Mouse (Mus musculus) bone marrow macrophage, adult 2 months (primary cell): Measurements from ENCODE around the gene Wwp2. TPM values are rescaled to one million over a fixed set of nuclear protein-coding genes. Genes with fewer than 3 reads are reported as not detected.
A peak's percentile ranks its signal among the peaks of the same experiment; 100 is the strongest.

Source experiments
- H3K27ac ChIP-seq: 2 replicates; pipeline ENCODE4 v1.5.1; 2012; ENCODE audit warnings: low read depth, low read length; ENCODE audit not compliant: insufficient read depth
- H3K4me1 ChIP-seq: 2 replicates; pipeline ENCODE4 v1.6.1; 2012; ENCODE audit warnings: low read length; ENCODE audit not compliant: control insufficient read depth, insufficient read depth
- H3K4me3 ChIP-seq: 2 replicates; pipeline ENCODE4 v1.5.1; 2012; ENCODE audit warnings: mild to moderate bottlenecking, low read length, moderate library complexity; ENCODE audit not compliant: insufficient read depth
- CTCF ChIP-seq: IDR thresholded peaks from 2 replicates; pipeline ENCODE4 v1.5.1; 2012; ENCODE audit warnings: low read depth, mild to moderate bottlenecking, low read length, moderate library complexity
- POLR2A ChIP-seq: IDR thresholded peaks from 2 replicates; pipeline ENCODE4 v1.6.1; 2012; ENCODE audit warnings: mild to moderate bottlenecking, low read depth, low read length, borderline replicate concordance
- polyA plus RNA-seq: library from polyadenylated mRNA; stranded (reverse); fragments of >200 nt; gene quantifications from 2 replicates; pipeline ENCODE4 v1.2.4, GENCODE M21; 2012; ENCODE audit not compliant: missing spikeins, insufficient read depth, insufficient read length

Gene Wwp2
- polyA plus RNA-seq, 1 experiment, result 68.1 TPM

GRCm38 (mm10) chr8:107430821-107431220 lies 5.3 kb upstream of the Wwp2 start:
- Histone ChIP-seq H3K4me1 (peaks cover 2% of the 10 kb centered on the region; the same call in 1 of the 2 replicates), H3K4me3 (no peak overlapping the region), H3K27ac (no peak overlapping the region)
- TF ChIP-seq CTCF (no peak), POLR2A (no peak)

- Histone ChIP-seq H3K4me3 (peak overlapping the region; percentile 73), H3K4me1 (peaks cover 19% of the 10 kb centered on the region), H3K27ac (no peak overlapping the region)
- TF ChIP-seq CTCF, result no peak
- TF ChIP-seq POLR2A, result no peak
Observed at GRCm38 (mm10) chr8:107435421-107435961, 674 bp upstream of the Wwp2 start.

- H3K4me1 ChIP-seq, result peaks cover 19% of the 10 kb centered on the region
- peak overlapping the region; percentile 94 for H3K4me3 ChIP-seq
- TF ChIP-seq CTCF (no peak), POLR2A (no peak)
- peak overlapping the region; percentile 56 for H3K27ac ChIP-seq
Observed at GRCm38 (mm10) chr8:107436841-107437421, 766 bp downstream of the Wwp2 start.

GRCm38 (mm10) chr8:107437711-107438110 lies 1.5 kb downstream of the Wwp2 start:
- Histone ChIP-seq H3K27ac (no peak overlapping the region), H3K4me3 (no peak overlapping the region), H3K4me1 (peaks cover 19% of the 10 kb centered on the region)
- TF ChIP-seq POLR2A (no peak), CTCF (no peak)

GRCm38 (mm10) chr8:107439880-107440625 lies 3.9 kb downstream of the Wwp2 start:
- no peak overlapping the region for H3K4me3 ChIP-seq
- peaks cover 24% of the 10 kb centered on the region for H3K4me1 ChIP-seq
- H3K27ac ChIP-seq, result no peak overlapping the region
- no peak for TF ChIP-seq POLR2A
- TF ChIP-seq CTCF, result no peak

- TF ChIP-seq POLR2A (no peak), CTCF (no peak)
- H3K27ac ChIP-seq, result no peak overlapping the region
- H3K4me1 ChIP-seq, result peaks cover 27% of the 10 kb centered on the region
- H3K4me3 ChIP-seq, result no peak overlapping the region
Observed at GRCm38 (mm10) chr8:107444626-107445025, 8.5 kb downstream of the Wwp2 start.

- H3K4me1 ChIP-seq, result peaks cover 23% of the 10 kb centered on the region
- TF ChIP-seq POLR2A, result no peak
- H3K4me3 ChIP-seq, result no peak overlapping the region
- H3K27ac ChIP-seq, result no peak overlapping the region
Observed at GRCm38 (mm10) chr8:107447713-107448112, 11.5 kb downstream of the Wwp2 start.

GRCm38 (mm10) chr8:107448382-107448889 lies 12.3 kb downstream of the Wwp2 start:
- Histone ChIP-seq H3K4me1 (peaks cover 23% of the 10 kb centered on the region), H3K27ac (no peak overlapping the region), H3K4me3 (no peak overlapping the region)
- TF ChIP-seq CTCF (no peak), POLR2A (no peak)

- TF ChIP-seq POLR2A, result no peak
- no peak for TF ChIP-seq CTCF
- Histone ChIP-seq H3K4me1 (peaks cover 23% of the 10 kb centered on the region), H3K27ac (no peak overlapping the region), H3K4me3 (no peak overlapping the region)
Observed at GRCm38 (mm10) chr8:107449130-107449529, 13.0 kb downstream of the Wwp2 start.

- Histone ChIP-seq H3K4me3 (no peak overlapping the region), H3K27ac (no peak overlapping the region), H3K4me1 (peaks cover 21% of the 10 kb centered on the region)
- no peak for TF ChIP-seq POLR2A
- no peak for TF ChIP-seq CTCF
Observed at GRCm38 (mm10) chr8:107449655-107450054, 13.5 kb downstream of the Wwp2 start.
